Mouse (Mus musculus) heart, postnatal 0 days (tissue): ENCODE results near the gene Efna5.

Source experiments
- CTCF ChIP-seq: IDR thresholded peaks from 2 replicates; pipeline ENCODE4 v1.5.1; 2016; ENCODE audit warnings: antibody characterized with exemption, control low read depth, low read depth
- EP300 ChIP-seq: IDR thresholded peaks from 2 replicates; pipeline ENCODE4 v1.6.1; 2016; ENCODE audit warnings: antibody characterized with exemption, low read depth

DNA sequence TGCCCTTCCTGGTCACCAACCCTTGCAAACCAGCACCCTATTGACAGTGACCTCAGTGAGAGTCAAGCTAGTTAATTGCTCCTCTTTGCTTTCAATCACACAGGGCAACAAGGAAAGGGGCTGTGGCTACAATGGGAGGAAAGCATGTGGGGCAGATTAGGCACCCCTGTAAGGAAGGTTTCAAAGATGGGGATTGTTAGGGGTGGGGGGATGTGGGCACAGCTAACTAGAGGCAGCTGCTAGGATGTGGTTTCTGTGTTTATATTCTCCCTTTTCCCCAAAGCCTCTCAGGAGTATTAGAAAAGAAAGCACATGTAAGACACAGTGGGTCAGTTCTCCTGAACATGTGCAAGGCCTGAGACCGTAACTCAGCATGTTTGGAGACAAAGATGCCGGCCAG lies 62.8 kb downstream of the Efna5 start:
- TF ChIP-seq EP300 (no peak), CTCF (no peak)
